ENCODE assay signal across 27 mouse cellular contexts in genomic region chr11:9305450-9305849, GRCm38 (mm10).
"Had no signal": no experiment of that assay in that cellular context is flagged by ENCODE, and none has a peak within 500 bp of the region (broad histone marks: within the 10 kb centered on the region; RNA-seq: fewer than 3 reads in every experiment).

No protein-coding gene starts in this region.

- H3K4me2 ChIP-seq: embryonic facial prominence, embryonic 12.5 days; embryonic facial prominence, embryonic 13.5 days; embryonic facial prominence, embryonic 15.5 days; forebrain, embryonic 12.5 days; forebrain, embryonic 13.5 days; forebrain, embryonic 15.5 days had no signal

- H3K4me1 ChIP-seq: embryonic facial prominence, embryonic 10.5 days; embryonic facial prominence, embryonic 12.5 days; embryonic facial prominence, embryonic 13.5 days; embryonic facial prominence, embryonic 15.5 days; forebrain, embryonic 10.5 days; forebrain, embryonic 12.5 days; forebrain, embryonic 13.5 days; forebrain, embryonic 15.5 days had no signal

- DNase-seq: cerebellum, adult 9-10 months; cerebellum, adult 9-11 months; cerebellum, postnatal 10 days; cerebellum, postnatal 14 days; cerebellum, postnatal 25 days; cerebellum, postnatal 36 days; embryo, embryonic 11 days; forebrain, postnatal 0 days; gastrocnemius, adult 2 months; gastrocnemius, postnatal 10 days; gastrocnemius, postnatal 14 days; gastrocnemius, postnatal 25 days; gastrocnemius, postnatal 36 days; heart, adult 11 months; heart, adult 18-20 months; heart, adult 2 months had no signal

- H3K9me3 ChIP-seq: embryonic facial prominence, embryonic 10.5 days; embryonic facial prominence, embryonic 12.5 days; embryonic facial prominence, embryonic 13.5 days; embryonic facial prominence, embryonic 15.5 days; forebrain, embryonic 10.5 days; forebrain, embryonic 12.5 days; forebrain, embryonic 13.5 days; forebrain, embryonic 15.5 days had no signal

- ATAC-seq: forebrain, embryonic 13.5 days; forebrain, embryonic 14.5 days; forebrain, embryonic 15.5 days; forebrain, embryonic 16.5 days; forebrain, postnatal 0 days had no signal

- H3K9ac ChIP-seq: embryonic facial prominence, embryonic 12.5 days; embryonic facial prominence, embryonic 13.5 days; embryonic facial prominence, embryonic 15.5 days; forebrain, embryonic 12.5 days; forebrain, embryonic 13.5 days; forebrain, embryonic 15.5 days; forebrain, postnatal 0 days had no signal

- H3K4me3 ChIP-seq: embryonic facial prominence, embryonic 10.5 days; embryonic facial prominence, embryonic 12.5 days; embryonic facial prominence, embryonic 13.5 days; embryonic facial prominence, embryonic 15.5 days; erythroblast, embryonic 14.5 days; forebrain, embryonic 10.5 days; forebrain, embryonic 12.5 days; forebrain, embryonic 13.5 days; forebrain, embryonic 15.5 days; gastrocnemius, adult 2 months; heart, adult 2 months had no signal

- H3K27ac ChIP-seq: embryonic facial prominence, embryonic 10.5 days; embryonic facial prominence, embryonic 12.5 days; embryonic facial prominence, embryonic 13.5 days; embryonic facial prominence, embryonic 15.5 days; forebrain, embryonic 10.5 days; forebrain, embryonic 12.5 days; forebrain, embryonic 13.5 days; forebrain, embryonic 15.5 days; gastrocnemius, adult 2 months; heart, adult 2 months had no signal

- H3K27me3 ChIP-seq: embryonic facial prominence, embryonic 12.5 days; embryonic facial prominence, embryonic 13.5 days; embryonic facial prominence, embryonic 15.5 days; forebrain, embryonic 12.5 days; forebrain, embryonic 13.5 days; forebrain, embryonic 15.5 days had no signal

- H3K36me3 ChIP-seq: embryonic facial prominence, embryonic 10.5 days; embryonic facial prominence, embryonic 12.5 days; embryonic facial prominence, embryonic 13.5 days; embryonic facial prominence, embryonic 15.5 days; forebrain, embryonic 10.5 days; forebrain, embryonic 12.5 days; forebrain, embryonic 15.5 days had no signal
